In the genomic region with DNA sequence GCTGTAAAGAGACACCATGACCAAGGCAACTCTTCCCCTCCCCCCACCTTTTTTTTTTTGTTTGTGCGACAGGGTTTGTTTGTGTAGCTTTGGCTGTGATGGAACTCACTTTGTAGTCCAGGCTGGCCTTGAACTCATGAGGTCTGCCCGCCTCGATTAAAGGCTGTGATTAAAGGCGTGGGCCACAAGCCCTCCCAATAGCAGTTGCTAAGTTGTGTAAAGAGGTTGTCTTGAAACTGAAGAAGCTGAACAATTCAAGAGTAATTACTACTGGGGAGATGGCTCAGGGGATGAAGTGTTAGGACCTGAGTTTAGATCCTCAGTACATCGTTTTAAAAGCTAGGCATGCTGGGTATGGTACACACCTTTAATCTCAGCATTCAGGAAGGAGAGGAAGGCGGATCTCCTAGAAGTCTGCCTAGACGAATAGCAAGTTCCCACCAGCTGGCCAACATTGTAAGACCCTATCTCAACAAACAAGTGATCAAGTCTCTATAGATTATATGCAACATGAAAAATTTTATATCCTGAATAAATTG, we compare ENCODE assay signal across 8 mouse cellular contexts. TPM values are rescaled to one million over a fixed set of nuclear protein-coding genes. Genes with fewer than 3 reads are reported as not detected.
A peak's percentile ranks its signal among the peaks of the same experiment; 100 is the strongest.
DNase-seq lines count a peak whose midpoint lies in the region; ATAC-seq lines count a peak whose summit lies in the region.

No protein-coding gene starts in this region.

- WGBS in heart, embryonic 13.5 days, result 61% methylated on average over 7 of the region's 7 CpGs
- WGBS in hindbrain, embryonic 12.5 days, result 75% methylated on average over 7 of the region's 7 CpGs
- WGBS in midbrain, embryonic 11.5 days, result 68% methylated on average over 7 of the region's 7 CpGs

- intact Hi-C loops in heart, postnatal 36 days (cut with DNase I), result loop anchor here (2.0 to 10.0 kb wide), 2 partner anchors 27 to 635 kb away; a partner anchor contains a TSS

- no peaks in the 10 kb centered on the region for H3K27me3 ChIP-seq in heart, embryonic 13.5 days (replicated peaks)
- H3K27me3 ChIP-seq in hindbrain, embryonic 12.5 days, result no peaks in the 10 kb centered on the region
- H3K27me3 ChIP-seq in midbrain, embryonic 11.5 days (ENCODE audit: control insufficient read depth, insufficient read depth, low read length), result no peaks in the 10 kb centered on the region

- H3K9me3 ChIP-seq in heart, embryonic 13.5 days, result no peaks in the 10 kb centered on the region
- no peaks in the 10 kb centered on the region for H3K9me3 ChIP-seq in hindbrain, embryonic 12.5 days (replicated peaks)
- no peaks in the 10 kb centered on the region for H3K9me3 ChIP-seq in midbrain, embryonic 11.5 days (ENCODE audit: control insufficient read depth, low read length)

- DNase-seq in heart, postnatal 36 days, result no peak
- peak; percentile 74 for DNase-seq in ZHBTc4 (ENCODE audit: low read depth, low spot score)
- DNase-seq in midbrain, embryonic 11.5 days (ENCODE audit: low spot score, missing footprints), result peak; percentile 84
- no peak for DNase-seq in embryo, embryonic 10 days (ENCODE audit: low spot score)
- no peak for DNase-seq in spleen, adult 18-20 months

- peaks cover 23% of the 10 kb centered on the region for H3K4me1 ChIP-seq in heart, embryonic 13.5 days
- H3K4me1 ChIP-seq in hindbrain, embryonic 12.5 days, result peaks cover 16% of the 10 kb centered on the region
- H3K4me1 ChIP-seq in midbrain, embryonic 11.5 days (ENCODE audit: control insufficient read depth, insufficient read depth, low read length), result peaks cover 5% of the 10 kb centered on the region

- peak overlapping the region; percentile 65 for H3K27ac ChIP-seq in heart, embryonic 13.5 days (replicated peaks)
- H3K27ac ChIP-seq in hindbrain, embryonic 12.5 days, result peak overlapping the region; percentile 80
- no peak overlapping the region for H3K27ac ChIP-seq in midbrain, embryonic 11.5 days (ENCODE audit: low read depth, low read length)

- H3K4me2 ChIP-seq in heart, embryonic 13.5 days, result peak overlapping the region; percentile 87
- H3K4me2 ChIP-seq in hindbrain, embryonic 12.5 days (replicated peaks), result peak overlapping the region; percentile 82
- H3K4me2 ChIP-seq in midbrain, embryonic 11.5 days, result peak overlapping the region; percentile 81; the same call in 1 of the 2 replicates

- H3K9ac ChIP-seq in heart, embryonic 13.5 days, result peak overlapping the region; percentile 95
- H3K9ac ChIP-seq in hindbrain, embryonic 12.5 days, result 0 out of 2 replicates have a peak overlapping the region, but pooled peaks have one; percentile 84
- H3K9ac ChIP-seq in midbrain, embryonic 11.5 days (ENCODE audit: low read length), result peak overlapping the region; percentile 86

- H3K4me3 ChIP-seq in heart, embryonic 13.5 days, result peak overlapping the region; percentile 89
- peak overlapping the region; percentile 77 for H3K4me3 ChIP-seq in hindbrain, embryonic 12.5 days
- peak overlapping the region; percentile 81 for H3K4me3 ChIP-seq in midbrain, embryonic 11.5 days (ENCODE audit: low read depth, low read length)

- no peak for ATAC-seq in heart, embryonic 13.5 days (ENCODE audit: extremely low read depth, insufficient number of reproducible peaks, low FRiP score, low TSS enrichment)
- ATAC-seq in hindbrain, embryonic 12.5 days (ENCODE audit: low FRiP score), result peak; percentile 1; the same call in 1 of the 2 replicates
- no peak; the same call in 1 of the 2 replicates for ATAC-seq in midbrain, embryonic 11.5 days (ENCODE audit: low FRiP score)
- no peak for ATAC-seq in granulocyte monocyte progenitor cell, adult 5-6 weeks (replicated peaks; ENCODE audit: poor library complexity, severe bottlenecking)

- H3K36me3 ChIP-seq in heart, embryonic 13.5 days, result peaks cover 32% of the 10 kb centered on the region
- H3K36me3 ChIP-seq in hindbrain, embryonic 12.5 days, result peaks cover 30% of the 10 kb centered on the region
- peaks cover 12% of the 10 kb centered on the region for H3K36me3 ChIP-seq in midbrain, embryonic 11.5 days (ENCODE audit: control insufficient read depth, insufficient read depth, low read length)

RNA-seq across cellular contexts. Expression of a gene that starts 0.6 kb away (rescaled TPM):
- polyA plus RNA-seq in heart, embryonic 13.5 days (2015; fragmentation: Nextera tagmentation; extraction: Ambion mirVana), result 269 and 309 TPM in 2 replicates
- total RNA-seq in heart, postnatal 36 days (2021), result 100 to 1,000 TPM; 123 to 126 TPM
- polyA plus RNA-seq in hindbrain, embryonic 12.5 days (2016; fragmentation: Nextera tagmentation; extraction: Ambion mirVana), result 270 and 286 TPM in 2 replicates
- 262 and 293 TPM in 2 replicates for polyA plus RNA-seq in midbrain, embryonic 11.5 days (2014; fragmentation: Nextera tagmentation; extraction: Ambion mirVana)
- total RNA-seq in granulocyte monocyte progenitor cell, adult 5-6 weeks (2014; fragmentation: Nextera tagmentation), result 94.6 and 117 TPM in 2 replicates
- total RNA-seq in granulocyte monocyte progenitor cell, adult 5-6 weeks (2017), result 39.6 and 41.6 TPM in 2 replicates

RNA-seq across cellular contexts. Expression of a gene that starts 4.7 kb away (rescaled TPM):
- polyA plus RNA-seq in heart, embryonic 13.5 days (2015; fragmentation: Nextera tagmentation; extraction: Ambion mirVana), result 11.5 and 12.2 TPM in 2 replicates
- 1 to 10 TPM; 7.3 to 8.3 TPM for total RNA-seq in heart, postnatal 36 days (2021)
- 34.2 and 35.9 TPM in 2 replicates for polyA plus RNA-seq in hindbrain, embryonic 12.5 days (2016; fragmentation: Nextera tagmentation; extraction: Ambion mirVana)
- polyA plus RNA-seq in midbrain, embryonic 11.5 days (2014; fragmentation: Nextera tagmentation; extraction: Ambion mirVana), result 27.4 and 32.9 TPM in 2 replicates
- total RNA-seq in granulocyte monocyte progenitor cell, adult 5-6 weeks (2014; fragmentation: Nextera tagmentation), result 7.9 and 11.2 TPM in 2 replicates
- 5.8 and 6.0 TPM in 2 replicates for total RNA-seq in granulocyte monocyte progenitor cell, adult 5-6 weeks (2017)

RNA-seq across cellular contexts. Expression of a gene that starts 11.5 kb away (rescaled TPM):
- polyA plus RNA-seq in heart, embryonic 13.5 days (2015; fragmentation: Nextera tagmentation; extraction: Ambion mirVana), result 12.9 and 13.7 TPM in 2 replicates
- total RNA-seq in heart, postnatal 36 days (2021), result 10 to 100 TPM in 1 of 2 experiments, 1 to 10 TPM in 1; 9.6 to 11.8 TPM
- polyA plus RNA-seq in hindbrain, embryonic 12.5 days (2016; fragmentation: Nextera tagmentation; extraction: Ambion mirVana), result 25.7 and 28.6 TPM in 2 replicates
- 15.2 and 17.3 TPM in 2 replicates for polyA plus RNA-seq in midbrain, embryonic 11.5 days (2014; fragmentation: Nextera tagmentation; extraction: Ambion mirVana)
- total RNA-seq in granulocyte monocyte progenitor cell, adult 5-6 weeks (2014; fragmentation: Nextera tagmentation), result 33.9 and 43.1 TPM in 2 replicates
- 34.8 and 41.5 TPM in 2 replicates for total RNA-seq in granulocyte monocyte progenitor cell, adult 5-6 weeks (2017)

RNA-seq across cellular contexts. Expression of a gene that starts 11.9 kb away (rescaled TPM):
- polyA plus RNA-seq in heart, embryonic 13.5 days (2015; fragmentation: Nextera tagmentation; extraction: Ambion mirVana), result 123 TPM in 2 replicates
- total RNA-seq in heart, postnatal 36 days (2021), result 10 to 100 TPM; 10.5 to 11.7 TPM
- 179 and 180 TPM in 2 replicates for polyA plus RNA-seq in hindbrain, embryonic 12.5 days (2016; fragmentation: Nextera tagmentation; extraction: Ambion mirVana)
- 303 and 320 TPM in 2 replicates for polyA plus RNA-seq in midbrain, embryonic 11.5 days (2014; fragmentation: Nextera tagmentation; extraction: Ambion mirVana)
- total RNA-seq in granulocyte monocyte progenitor cell, adult 5-6 weeks (2014; fragmentation: Nextera tagmentation), result 291 and 311 TPM in 2 replicates
- total RNA-seq in granulocyte monocyte progenitor cell, adult 5-6 weeks (2017), result 490 and 580 TPM in 2 replicates

RNA-seq across cellular contexts. Expression of a gene that starts 27.0 kb away (rescaled TPM):
- 62.8 and 69.7 TPM in 2 replicates for polyA plus RNA-seq in heart, embryonic 13.5 days (2015; fragmentation: Nextera tagmentation; extraction: Ambion mirVana)
- 10 to 100 TPM; 32.8 to 33.5 TPM for total RNA-seq in heart, postnatal 36 days (2021)
- polyA plus RNA-seq in hindbrain, embryonic 12.5 days (2016; fragmentation: Nextera tagmentation; extraction: Ambion mirVana), result 102 and 109 TPM in 2 replicates
- polyA plus RNA-seq in midbrain, embryonic 11.5 days (2014; fragmentation: Nextera tagmentation; extraction: Ambion mirVana), result 123 and 133 TPM in 2 replicates
- 30.1 and 46.9 TPM in 2 replicates for total RNA-seq in granulocyte monocyte progenitor cell, adult 5-6 weeks (2014; fragmentation: Nextera tagmentation)
- 46.2 and 49.0 TPM in 2 replicates for total RNA-seq in granulocyte monocyte progenitor cell, adult 5-6 weeks (2017)

Comparison
In these comparisons a context has a peak if more than half of its experiments do, and no peak if none do; other contexts are left out.
1. DNase-seq: peak in ZHBTc4 (single experiment) and midbrain, embryonic 11.5 days (single experiment); none in heart, postnatal 36 days (0 of 2), embryo, embryonic 10 days (single experiment) and spleen, adult 18-20 months (0 of 2).
2. Peak in every context shown above with its lines, with median percentiles within 50 percentile points of each other: H3K4me2 ChIP-seq, H3K4me3 ChIP-seq and H3K9ac ChIP-seq.